Mouse (Mus musculus) heart, adult 2 months (tissue): ENCODE measurements around the gene Ank3.

Experiments used
- CTCF ChIP-seq: fragments of 200-600 bp; IDR thresholded peaks from 2 replicates; pipeline ENCODE4 v1.8.1; 2022; ENCODE audit warnings: antibody characterized with exemption, mild to moderate bottlenecking, moderate library complexity
- POLR2A ChIP-seq: fragments of 200-500 bp; IDR thresholded peaks from 2 replicates; pipeline ENCODE4 v1.6.1; 2011; ENCODE audit warnings: mild to moderate bottlenecking, low read depth, low read length, control low read depth; ENCODE audit not compliant: insufficient read depth

- no peak for TF ChIP-seq CTCF
- TF ChIP-seq POLR2A, result no peak
These were observed 135.2 kb downstream of the Ank3 start for GRCm38 (mm10) chr10:69533505-69534388.
